Mouse (Mus musculus): ENCODE results near the gene 4430402I18Rik. TPM values are rescaled to one million over a fixed set of nuclear protein-coding genes. Genes with fewer than 3 reads are reported as not detected.

The 4430402I18Rik gene
- polyA plus RNA-seq, 1 experiment from 2014 or later: 0.19 TPM

GRCm38 (mm10) chr19:28850510-28850909, 117.1 kb downstream of the 4430402I18Rik start:
- H3K4me2 ChIP-seq (ENCODE audit: low read depth, low read length, severe bottlenecking): no peak overlapping the region
- no peak for DNase-seq (ENCODE audit: low spot score)
- H3K4me1 ChIP-seq (replicated peaks; ENCODE audit: control insufficient read depth, insufficient read depth, low read length): no peaks in the 10 kb centered on the region
- no peaks in the 10 kb centered on the region for H3K9me3 ChIP-seq (ENCODE audit: control insufficient read depth, low read length)
- H3K27ac ChIP-seq (ENCODE audit: low read depth, low read length): no peak overlapping the region
- no peak for ATAC-seq (replicated peaks; ENCODE audit: low FRiP score)
- H3K9ac ChIP-seq (ENCODE audit: low read length): no peak overlapping the region
- H3K27me3 ChIP-seq (ENCODE audit: control insufficient read depth, insufficient read depth, low read length): no peaks in the 10 kb centered on the region
- H3K4me3 ChIP-seq (ENCODE audit: low read depth, low read length): no peak overlapping the region
- no peaks in the 10 kb centered on the region for H3K36me3 ChIP-seq (ENCODE audit: control insufficient read depth, insufficient read depth, low read length)
- WGBS: 88% methylated on average over 3 of the region's 3 CpGs

GRCm38 (mm10) chr19:28844946-28845710, 122.5 kb downstream of the 4430402I18Rik start:
- no peak overlapping the region for H3K4me3 ChIP-seq (ENCODE audit: low read depth, low read length)
- no peaks in the 10 kb centered on the region for H3K36me3 ChIP-seq (ENCODE audit: control insufficient read depth, insufficient read depth, low read length)
- no peak for ATAC-seq (replicated peaks; ENCODE audit: low FRiP score)
- H3K9me3 ChIP-seq (ENCODE audit: control insufficient read depth, low read length): no peaks in the 10 kb centered on the region
- no peaks in the 10 kb centered on the region for H3K27me3 ChIP-seq (ENCODE audit: control insufficient read depth, insufficient read depth, low read length)
- no peaks in the 10 kb centered on the region for H3K4me1 ChIP-seq (replicated peaks; ENCODE audit: control insufficient read depth, insufficient read depth, low read length)
- H3K9ac ChIP-seq (ENCODE audit: low read length): no peak overlapping the region
- 77% methylated on average over 8 of the region's 8 CpGs for WGBS
- no peak for DNase-seq (ENCODE audit: low spot score)
- H3K4me2 ChIP-seq (ENCODE audit: low read depth, low read length, severe bottlenecking): no peak overlapping the region
- no peak overlapping the region for H3K27ac ChIP-seq (ENCODE audit: low read depth, low read length)

Other genes starting within 250 kb of the 4430402I18Rik start
- 0.71 and 0.98 TPM in 2 replicates for gene Slc1a1, start 132.8 kb downstream of the 4430402I18Rik start, polyA plus RNA-seq (2014; fragmentation: Nextera tagmentation; extraction: Ambion mirVana)
- 6.1 and 6.4 TPM in 2 replicates for gene Plpp6, start 3.8 kb downstream of the 4430402I18Rik start, polyA plus RNA-seq (2014; fragmentation: Nextera tagmentation; extraction: Ambion mirVana)
- 52.0 and 55.7 TPM in 2 replicates for gene Cdc37l1, start 22.6 kb upstream of the 4430402I18Rik start, polyA plus RNA-seq (2014; fragmentation: Nextera tagmentation; extraction: Ambion mirVana)
- gene Ak3, start 80.2 kb upstream of the 4430402I18Rik start, polyA plus RNA-seq (2014; fragmentation: Nextera tagmentation; extraction: Ambion mirVana): 83.8 and 88.7 TPM in 2 replicates
- gene Rcl1, start 133.6 kb upstream of the 4430402I18Rik start, polyA plus RNA-seq (2014; fragmentation: Nextera tagmentation; extraction: Ambion mirVana): 52.2 and 54.5 TPM in 2 replicates

All from forebrain, embryonic 11.5 days (tissue).